Comparison of ENCODE assay signal across 8 mouse cellular contexts in genomic region chr13:24799925-24800673, GRCm38 (mm10). TPM values are rescaled to one million over a fixed set of nuclear protein-coding genes. Genes with fewer than 3 reads are reported as not detected.
DNase-seq lines count a peak whose midpoint lies in the region; ATAC-seq and TF ChIP-seq lines count a peak whose summit lies in the region.

No protein-coding gene starts in this region.

- H3K9me3 ChIP-seq in intestine, postnatal 0 days (ENCODE audit: control insufficient read depth) = no peaks in the 10 kb centered on the region
- H3K9me3 ChIP-seq in liver, embryonic 12.5 days (replicated peaks) = no peaks in the 10 kb centered on the region
- no peaks in the 10 kb centered on the region for H3K9me3 ChIP-seq in stomach, embryonic 16.5 days (replicated peaks; ENCODE audit: control insufficient read depth, low read length)

- peak overlapping the region; percentile 81 for H3K4me2 ChIP-seq in intestine, postnatal 0 days (replicated peaks; ENCODE audit: low read depth)
- peak overlapping the region; percentile 90 for H3K4me2 ChIP-seq in liver, embryonic 12.5 days
- H3K4me2 ChIP-seq in stomach, embryonic 16.5 days (ENCODE audit: low read depth, low read length) = peak overlapping the region; percentile 80

- H3K4me3 ChIP-seq in intestine, postnatal 0 days (ENCODE audit: low read depth, low read length) = peak overlapping the region; percentile 98
- H3K4me3 ChIP-seq in liver, embryonic 12.5 days = peak overlapping the region; percentile 97
- H3K4me3 ChIP-seq in stomach, embryonic 16.5 days (replicated peaks; ENCODE audit: low read length) = peak overlapping the region; percentile 98

- peak; percentile 2 for ATAC-seq in common myeloid progenitor, adult 5-6 weeks (replicated peaks; ENCODE audit: low read depth, poor library complexity, severe bottlenecking)
- peak; percentile 25 for ATAC-seq in intestine, postnatal 0 days
- ATAC-seq in liver, embryonic 12.5 days = peak; percentile 16
- peak; percentile 13; the same call in 1 of the 2 replicates for ATAC-seq in monocyte, adult 5-6 weeks (replicated peaks; ENCODE audit: insufficient number of reproducible peaks, low FRiP score, low TSS enrichment, poor library complexity, severe bottlenecking)
- peak; percentile 16; the same call in 1 of the 2 replicates for ATAC-seq in stomach, embryonic 16.5 days (ENCODE audit: insufficient read depth, low FRiP score)

- H3K27ac ChIP-seq in intestine, postnatal 0 days (ENCODE audit: low read depth, low read length) = peak overlapping the region; percentile 100
- H3K27ac ChIP-seq in liver, embryonic 12.5 days = peak overlapping the region; percentile 100
- H3K27ac ChIP-seq in stomach, embryonic 16.5 days (ENCODE audit: low read length) = peak overlapping the region; percentile 84

- no peaks in the 10 kb centered on the region for H3K36me3 ChIP-seq in intestine, postnatal 0 days (ENCODE audit: control insufficient read depth, insufficient read depth)
- H3K36me3 ChIP-seq in liver, embryonic 12.5 days = peaks cover 13% of the 10 kb centered on the region
- no peaks in the 10 kb centered on the region for H3K36me3 ChIP-seq in stomach, embryonic 16.5 days (ENCODE audit: control insufficient read depth, insufficient read depth, low read length)

- no peaks in the 10 kb centered on the region for H3K27me3 ChIP-seq in intestine, postnatal 0 days (replicated peaks; ENCODE audit: control insufficient read depth, insufficient read depth, low read length)
- H3K27me3 ChIP-seq in liver, embryonic 12.5 days (replicated peaks) = no peaks in the 10 kb centered on the region; the same call in 1 of the 2 replicates
- H3K27me3 ChIP-seq in stomach, embryonic 16.5 days (ENCODE audit: control insufficient read depth, insufficient read depth, low read length) = no peaks in the 10 kb centered on the region

- peak; percentile 51 for DNase-seq in ovary, adult 18-20 months (ENCODE audit: low spot score)
- no peak for DNase-seq in ovary, postnatal 14 days (ENCODE audit: low spot score)
- peak; percentile 26 for DNase-seq in gastrocnemius, postnatal 25 days

- H3K4me1 ChIP-seq in intestine, postnatal 0 days (replicated peaks; ENCODE audit: control insufficient read depth, insufficient read depth, low read length) = no peaks in the 10 kb centered on the region
- H3K4me1 ChIP-seq in liver, embryonic 12.5 days = peaks cover 25% of the 10 kb centered on the region
- H3K4me1 ChIP-seq in stomach, embryonic 16.5 days (ENCODE audit: control insufficient read depth, insufficient read depth, low read length) = 0 out of 2 replicates have a peak, but pooled peaks cover 11% of the 10 kb centered on the region

- H3K9ac ChIP-seq in intestine, postnatal 0 days (ENCODE audit: low read depth, low read length) = peak overlapping the region; percentile 53
- peak overlapping the region; percentile 100 for H3K9ac ChIP-seq in liver, embryonic 12.5 days
- H3K9ac ChIP-seq in stomach, embryonic 16.5 days (ENCODE audit: low read length) = peak overlapping the region; percentile 72

- TF ChIP-seq CTCF in intestine, postnatal 0 days (IDR thresholded peaks at IDR 0.05; ENCODE audit: low read depth) = no peak

- under 1% methylated on average over 31 of the region's 31 CpGs for WGBS in intestine, postnatal 0 days
- under 1% methylated on average over 31 of the region's 31 CpGs for WGBS in liver, embryonic 12.5 days (ENCODE audit: insufficient replicate concordance)
- WGBS in stomach, embryonic 16.5 days = under 1% methylated on average over 31 of the region's 31 CpGs

RNA-seq across cellular contexts. Expression of gene BC005537, which starts 1.4 kb away (rescaled TPM):
- total RNA-seq in common myeloid progenitor, adult 5-6 weeks (2017) = 66.1 and 86.8 TPM in 2 replicates
- total RNA-seq in gastrocnemius, postnatal 25 days (2021) = 10 to 100 TPM; 35.8 to 38.3 TPM
- polyA plus RNA-seq in intestine, postnatal 0 days (2015; fragmentation: Nextera tagmentation; extraction: Ambion mirVana) = 15.4 and 17.5 TPM in 2 replicates
- polyA plus RNA-seq in liver, embryonic 12.5 days (2016; fragmentation: Nextera tagmentation; extraction: Ambion mirVana) = 10.1 and 10.8 TPM in 2 replicates
- total RNA-seq in monocyte, adult 5-6 weeks (2017) = 62.4 to 79.9 TPM (median 67.1 TPM) in 3 replicates
- 14.1 and 15.2 TPM in 2 replicates for polyA plus RNA-seq in stomach, embryonic 16.5 days (2015; fragmentation: Nextera tagmentation; extraction: Ambion mirVana)

RNA-seq across cellular contexts. Expression of gene Acot13, which starts 31.2 kb away (rescaled TPM):
- total RNA-seq in common myeloid progenitor, adult 5-6 weeks (2017) = 40.9 and 43.1 TPM in 2 replicates
- total RNA-seq in gastrocnemius, postnatal 25 days (2021) = 100 to 1,000 TPM; 138 to 147 TPM
- 183 and 185 TPM in 2 replicates for polyA plus RNA-seq in intestine, postnatal 0 days (2015; fragmentation: Nextera tagmentation; extraction: Ambion mirVana)
- polyA plus RNA-seq in liver, embryonic 12.5 days (2016; fragmentation: Nextera tagmentation; extraction: Ambion mirVana) = 61.2 and 66.4 TPM in 2 replicates
- total RNA-seq in monocyte, adult 5-6 weeks (2017) = 27.0 to 33.5 TPM (median 33.2 TPM) in 3 replicates
- 91.6 and 93.4 TPM in 2 replicates for polyA plus RNA-seq in stomach, embryonic 16.5 days (2015; fragmentation: Nextera tagmentation; extraction: Ambion mirVana)

RNA-seq across cellular contexts. Expression of gene Tdp2, which starts 31.4 kb away (rescaled TPM):
- 70.6 and 71.9 TPM in 2 replicates for total RNA-seq in common myeloid progenitor, adult 5-6 weeks (2017)
- total RNA-seq in gastrocnemius, postnatal 25 days (2021) = 1 to 10 TPM; 7.8 to 8.2 TPM
- polyA plus RNA-seq in intestine, postnatal 0 days (2015; fragmentation: Nextera tagmentation; extraction: Ambion mirVana) = 37.6 and 39.0 TPM in 2 replicates
- polyA plus RNA-seq in liver, embryonic 12.5 days (2016; fragmentation: Nextera tagmentation; extraction: Ambion mirVana) = 39.9 and 40.5 TPM in 2 replicates
- 44.8 to 50.7 TPM (median 49.0 TPM) in 3 replicates for total RNA-seq in monocyte, adult 5-6 weeks (2017)
- 39.5 and 42.2 TPM in 2 replicates for polyA plus RNA-seq in stomach, embryonic 16.5 days (2015; fragmentation: Nextera tagmentation; extraction: Ambion mirVana)

RNA-seq across cellular contexts. Expression of gene Gmnn, which starts 38.4 kb away (rescaled TPM):
- 183 and 210 TPM in 2 replicates for total RNA-seq in common myeloid progenitor, adult 5-6 weeks (2017)
- 1 to 10 TPM; 2.3 to 4.9 TPM for total RNA-seq in gastrocnemius, postnatal 25 days (2021)
- 47.7 and 50.6 TPM in 2 replicates for polyA plus RNA-seq in intestine, postnatal 0 days (2015; fragmentation: Nextera tagmentation; extraction: Ambion mirVana)
- polyA plus RNA-seq in liver, embryonic 12.5 days (2016; fragmentation: Nextera tagmentation; extraction: Ambion mirVana) = 153 and 154 TPM in 2 replicates
- 27.5 to 35.1 TPM (median 30.2 TPM) in 3 replicates for total RNA-seq in monocyte, adult 5-6 weeks (2017)
- 76.2 and 84.9 TPM in 2 replicates for polyA plus RNA-seq in stomach, embryonic 16.5 days (2015; fragmentation: Nextera tagmentation; extraction: Ambion mirVana)

RNA-seq across cellular contexts. Expression of gene D130043K22Rik, which starts 44.8 kb away (rescaled TPM):
- total RNA-seq in common myeloid progenitor, adult 5-6 weeks (2017) = not detected in 2 replicates
- not detected for total RNA-seq in gastrocnemius, postnatal 25 days (2021)
- 1.5 and 1.6 TPM in 2 replicates for polyA plus RNA-seq in intestine, postnatal 0 days (2015; fragmentation: Nextera tagmentation; extraction: Ambion mirVana)
- polyA plus RNA-seq in liver, embryonic 12.5 days (2016; fragmentation: Nextera tagmentation; extraction: Ambion mirVana) = 0.11 and 0.18 TPM in 2 replicates
- total RNA-seq in monocyte, adult 5-6 weeks (2017) = not detected in 3 replicates
- 0.50 and 0.63 TPM in 2 replicates for polyA plus RNA-seq in stomach, embryonic 16.5 days (2015; fragmentation: Nextera tagmentation; extraction: Ambion mirVana)
